Mouse (Mus musculus): ENCODE results near the gene C730034F03Rik.

DNA sequence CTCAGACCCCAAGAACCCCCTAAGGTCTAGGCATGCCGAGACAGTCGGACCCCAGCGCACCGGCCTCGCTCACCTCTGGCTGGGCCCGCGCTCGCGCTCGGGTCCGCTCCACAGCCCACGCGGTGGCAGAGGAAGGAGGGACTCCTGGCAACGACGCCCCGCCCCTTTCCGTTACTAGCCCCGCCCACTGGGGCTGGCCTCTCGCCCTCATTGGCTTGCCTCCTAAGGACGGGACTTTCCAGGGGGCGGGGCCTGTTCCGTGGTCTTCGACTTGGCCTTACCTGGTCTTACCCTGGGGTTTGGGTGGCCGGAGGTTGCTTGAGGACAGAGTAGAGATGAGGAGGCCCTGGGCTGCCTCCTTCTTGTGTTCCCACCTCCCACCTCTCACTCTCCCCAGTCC lies 19.3 kb upstream of the C730034F03Rik start, which contains the start of gene Syce3:
- no peak for TF ChIP-seq POLR2A (IDR thresholded peaks at IDR 0.05; ENCODE audit: insufficient read depth, low read length)
- no peak for TF ChIP-seq EP300 (IDR thresholded peaks at IDR 0.05; ENCODE audit: insufficient read depth, low read depth, low read length)
